Mouse (Mus musculus): ENCODE data around the gene Msx1.
"Not testable (repeated sequence)": the region's sequence is repeated elsewhere in the genome, so short reads cannot be mapped to it uniquely, and the experiment has no call there.

Msx1 gene

GRCm38 (mm10) chr5:37824461-37824795 lies at the start of gene Msx1:
TSS of gene Msx1 (minus strand) at chr5:37824583.
- DNase-seq: peak; percentile 81 to 86

- DNase-seq: no peak
These were observed 41.1 kb upstream of the Msx1 start for GRCm38 (mm10) chr5:37865471-37865870.

GRCm38 (mm10) chr5:37864309-37864708 lies 39.9 kb upstream of the Msx1 start:
- no peak for DNase-seq

- DNase-seq: no peak
These were observed 36.5 kb upstream of the Msx1 start for GRCm38 (mm10) chr5:37860846-37861245.

- DNase-seq: no peak
These were observed 35.9 kb upstream of the Msx1 start for GRCm38 (mm10) chr5:37860151-37860721.

- DNase-seq: no peak
These were observed 33.6 kb upstream of the Msx1 start for GRCm38 (mm10) chr5:37857763-37858545.

- no peak for DNase-seq
These were observed 31.7 kb upstream of the Msx1 start for GRCm38 (mm10) chr5:37856057-37856456.

- no peak for DNase-seq
These were observed 29.9 kb upstream of the Msx1 start for GRCm38 (mm10) chr5:37854233-37854632.

- DNase-seq: no peak
These were observed 27.1 kb upstream of the Msx1 start for GRCm38 (mm10) chr5:37851305-37851982.

- no peak for DNase-seq
These were observed 24.8 kb upstream of the Msx1 start for GRCm38 (mm10) chr5:37848991-37849719.

- no peak for DNase-seq
These were observed 11.9 kb upstream of the Msx1 start for GRCm38 (mm10) chr5:37836267-37836646.

GRCm38 (mm10) chr5:37835590-37836266 lies 11.3 kb upstream of the Msx1 start:
- DNase-seq: no peak

- no peak for DNase-seq
These were observed 8.4 kb upstream of the Msx1 start for GRCm38 (mm10) chr5:37832766-37833165.

GRCm38 (mm10) chr5:37832031-37832430 lies 7.6 kb upstream of the Msx1 start:
- DNase-seq: no peak

GRCm38 (mm10) chr5:37830436-37830835 lies 6.1 kb upstream of the Msx1 start:
- not testable (repeated sequence) for DNase-seq

GRCm38 (mm10) chr5:37829926-37830325 lies 5.5 kb upstream of the Msx1 start:
- no peak for DNase-seq

- no peak for DNase-seq
These were observed 4.9 kb upstream of the Msx1 start for GRCm38 (mm10) chr5:37829296-37829670.

- no peak for DNase-seq
These were observed 4.4 kb upstream of the Msx1 start for GRCm38 (mm10) chr5:37828591-37829295.

GRCm38 (mm10) chr5:37828001-37828400 lies 3.6 kb upstream of the Msx1 start:
- DNase-seq: no peak

- DNase-seq: no peak
These were observed 3.2 kb upstream of the Msx1 start for GRCm38 (mm10) chr5:37827626-37827950.

- no peak for DNase-seq
These were observed 2.6 kb upstream of the Msx1 start for GRCm38 (mm10) chr5:37826706-37827625.
